Mouse (Mus musculus): ENCODE data around the gene Olfr470.
"Not testable (repeated sequence)": the region's sequence is repeated elsewhere in the genome, so short reads cannot be mapped to it uniquely, and the experiment has no call there.

Gene Olfr470

DNA sequence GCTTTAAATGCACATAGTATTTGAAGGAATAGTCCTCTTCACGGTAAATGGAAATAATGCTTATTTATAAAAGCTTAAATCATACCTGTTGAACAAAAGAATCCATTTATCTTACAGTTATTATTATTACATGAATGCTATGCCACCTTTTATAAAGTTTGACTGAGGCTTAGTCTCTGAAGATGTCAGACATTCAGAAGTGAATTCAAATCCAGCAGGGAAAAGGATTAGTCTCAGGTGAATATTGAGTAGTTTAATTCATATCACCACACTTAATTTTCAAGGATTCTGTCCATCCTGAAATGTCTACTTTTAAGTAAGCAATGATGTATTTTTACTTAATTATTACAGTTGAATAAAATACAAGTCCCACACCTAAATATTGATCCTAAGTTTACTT is at the start of gene Olfr470:
TSS of gene Olfr470 (minus strand) at position 101 of the 400 bp plus-strand sequence.
- DNase-seq (ENCODE audit: low spot score): not testable (repeated sequence)

DNA sequence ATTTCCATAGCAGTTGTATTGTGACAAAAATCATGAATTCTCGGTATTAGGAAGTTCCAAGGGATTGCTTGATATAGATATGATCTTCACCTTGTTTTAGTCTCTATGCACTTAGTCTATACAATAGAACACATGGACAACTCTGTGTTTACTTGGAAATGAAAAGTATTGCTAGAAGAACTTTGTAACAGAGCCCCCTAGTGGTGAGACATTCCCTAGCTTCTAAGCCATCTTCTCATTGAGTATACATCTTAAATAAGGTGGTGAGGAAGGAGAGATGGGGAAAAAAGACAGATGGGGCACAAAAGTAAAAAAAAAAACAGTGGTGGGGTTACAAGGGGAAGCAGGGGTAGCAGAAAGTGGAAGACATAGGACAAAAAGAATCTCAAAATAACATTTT is 5.6 kb downstream of the Olfr470 start:
- DNase-seq (ENCODE audit: low spot score): peak; percentile 65

GRCm38 (mm10) chr7:107825441-107825840 is 21.8 kb downstream of the Olfr470 start, which contains the start of gene Olfr469:
TSS of gene Olfr469 (minus strand) at chr7:107825541.
- DNase-seq (ENCODE audit: low spot score): not testable (repeated sequence)

- DNase-seq (ENCODE audit: low spot score): not testable (repeated sequence)
Measured at GRCm38 (mm10) chr7:107823867-107824266, 23.4 kb downstream of the Olfr470 start.

GRCm38 (mm10) chr7:107819442-107819841 is 27.8 kb downstream of the Olfr470 start:
- peak; percentile 59 for DNase-seq (ENCODE audit: low spot score)

GRCm38 (mm10) chr7:107811963-107812362 is 35.3 kb downstream of the Olfr470 start, which contains the start of gene Olfr467:
TSS of gene Olfr467 (plus strand) at chr7:107812263.
- no peak for DNase-seq (ENCODE audit: low spot score)

- DNase-seq (ENCODE audit: low spot score): no peak
Measured at GRCm38 (mm10) chr7:107802138-107802537, 45.2 kb downstream of the Olfr470 start.

DNA sequence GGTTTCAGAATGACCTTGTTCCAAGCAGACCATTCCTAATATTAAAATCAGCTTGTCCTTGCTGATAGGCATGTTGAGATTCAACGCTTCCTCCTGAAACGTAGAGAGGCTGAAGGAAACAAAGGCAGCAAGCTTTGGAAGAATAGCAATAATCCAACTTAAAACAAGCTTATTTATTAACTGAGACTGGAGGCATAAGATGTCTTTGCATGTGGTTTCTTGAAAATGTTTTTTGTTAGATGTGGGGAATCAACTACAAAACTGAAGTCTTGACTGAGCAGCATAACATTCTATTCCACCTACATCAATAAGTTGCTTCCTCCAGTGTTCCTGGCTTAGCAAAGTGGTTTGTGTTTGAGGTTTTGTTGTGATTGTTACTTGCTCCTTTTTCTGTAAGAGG is 46.2 kb downstream of the Olfr470 start, which contains the start of gene Ovch2:
TSS of gene Ovch2 (minus strand) at position 101 of the 400 bp plus-strand sequence.
- no peak for DNase-seq (ENCODE audit: low spot score)

- DNase-seq (ENCODE audit: low spot score): no peak
Measured at GRCm38 (mm10) chr7:107796500-107796899, 50.8 kb downstream of the Olfr470 start.
